Comparison of ENCODE assay signal across 16 mouse cellular contexts in genomic region chr15:81172259-81172658, GRCm38 (mm10).
"Had no signal": no experiment of that assay in that cellular context is flagged by ENCODE, and none has a peak within 500 bp of the region (broad histone marks: within the 10 kb centered on the region; RNA-seq: fewer than 3 reads in every experiment).

No protein-coding gene starts in this region.

- H3K27ac ChIP-seq: neural tube, embryonic 13.5 days; neural tube, embryonic 15.5 days; stomach, embryonic 15.5 days; stomach, postnatal 0 days had no signal

- H3K9ac ChIP-seq: neural tube, embryonic 13.5 days; neural tube, embryonic 15.5 days; stomach, embryonic 15.5 days had no signal

- H3K4me2 ChIP-seq: neural tube, embryonic 13.5 days; neural tube, embryonic 15.5 days; stomach, embryonic 15.5 days had no signal

- H3K4me3 ChIP-seq: neural tube, embryonic 13.5 days; neural tube, embryonic 15.5 days; stomach, embryonic 15.5 days had no signal

- H3K27me3 ChIP-seq: neural tube, embryonic 13.5 days; neural tube, embryonic 15.5 days; stomach, embryonic 15.5 days had no signal

- DNase-seq: retina, postnatal 1 day; right cerebral cortex, adult 18-20 months; right cerebral cortex, postnatal 14 days; right cerebral cortex, postnatal 25 days; right cerebral cortex, postnatal 4 days; spleen, adult 18-20 months; thymus, adult 18-20 months; thymus, adult 2 months; thymus, postnatal 14 days; thymus, postnatal 25 days; thymus, postnatal 36 days; thymus, postnatal 4 days had no signal

- H3K9me3 ChIP-seq: neural tube, embryonic 13.5 days; neural tube, embryonic 15.5 days; stomach, embryonic 15.5 days had no signal

- H3K36me3 ChIP-seq: neural tube, embryonic 13.5 days; stomach, embryonic 15.5 days had no signal
